In genomic region chr11:47763569-47763968, GRCm38 (mm10) we compare ENCODE assay signal across 2 mouse cellular contexts.
A peak's percentile ranks its signal among the peaks of the same experiment; 100 is the strongest.
ATAC-seq lines count a peak whose summit lies in the region.
"Not testable (repeated sequence)": the region's sequence is repeated elsewhere in the genome, so short reads cannot be mapped to it uniquely, and the experiment has no call there.

No protein-coding gene starts in this region.

- H3K4me1 ChIP-seq in kidney, embryonic 15.5 days; kidney, embryonic 16.5 days (ENCODE audit: insufficient read depth, low read length): not testable (repeated sequence)

- H3K36me3 ChIP-seq in kidney, embryonic 15.5 days; kidney, embryonic 16.5 days (ENCODE audit: insufficient read depth, low read length): not testable (repeated sequence)

- H3K4me2 ChIP-seq in kidney, embryonic 15.5 days; kidney, embryonic 16.5 days (replicated peaks; ENCODE audit: low read depth, low read length): not testable (repeated sequence)

- H3K27ac ChIP-seq in kidney, embryonic 15.5 days; kidney, embryonic 16.5 days (ENCODE audit: low read length): not testable (repeated sequence)

- H3K27me3 ChIP-seq in kidney, embryonic 15.5 days; kidney, embryonic 16.5 days (ENCODE audit: insufficient read depth, low read length): not testable (repeated sequence)

- not testable (repeated sequence) for H3K4me3 ChIP-seq in kidney, embryonic 15.5 days (replicated peaks); kidney, embryonic 16.5 days (ENCODE audit: low read length)

- ATAC-seq in kidney, embryonic 15.5 days (replicated peaks; ENCODE audit: low FRiP score): peak; percentile 58; the same call in 1 of the 2 replicates
- peak; percentile 69 for ATAC-seq in kidney, embryonic 16.5 days (ENCODE audit: low FRiP score, low TSS enrichment)

- not testable (repeated sequence) for H3K9me3 ChIP-seq in kidney, embryonic 15.5 days (replicated peaks); kidney, embryonic 16.5 days (ENCODE audit: low read length)

- WGBS in kidney, embryonic 15.5 days: 57% methylated on average over 3 of the region's 3 CpGs
- WGBS in kidney, embryonic 16.5 days: 62% methylated on average over 3 of the region's 3 CpGs

- not testable (repeated sequence) for H3K9ac ChIP-seq in kidney, embryonic 15.5 days; kidney, embryonic 16.5 days (replicated peaks; ENCODE audit: low read length)
